Mouse (Mus musculus) spleen, adult 2 months (tissue): ENCODE data around the gene Rhbdf2. TPM values are rescaled to one million over a fixed set of nuclear protein-coding genes. Genes with fewer than 3 reads are reported as not detected.

Experiments used
- DNase-seq, 2 experiments: peaks; one replicate each; pipeline versions ENCODE4 v3.0.0 to v3.0.0-alpha.2; 2012 to 2021; ENCODE audit warnings: low spot score in 2 of 2, low read depth in 1 of 2
- H3K27ac ChIP-seq: fragments of 200-500 bp; 2 replicates; pipeline ENCODE4 v1.5.1; 2012; ENCODE audit warnings: low read length, inconsistent platforms; ENCODE audit not compliant: insufficient read depth
- H3K27me3 ChIP-seq: fragments of 200-500 bp; 2 replicates; pipeline ENCODE4 v1.6.1; 2012; ENCODE audit warnings: mild to moderate bottlenecking, moderate library complexity, low read length, inconsistent platforms; ENCODE audit not compliant: control insufficient read depth, insufficient read depth
- H3K36me3 ChIP-seq: fragments of 200-500 bp; 2 replicates; pipeline ENCODE4 v1.6.1; 2012; ENCODE audit warnings: mild to moderate bottlenecking, low read length, inconsistent platforms; ENCODE audit not compliant: control insufficient read depth, insufficient read depth
- H3K4me1 ChIP-seq: fragments of 200-500 bp; 2 replicates; pipeline ENCODE4 v1.6.1; 2011; ENCODE audit warnings: inconsistent platforms; ENCODE audit not compliant: control insufficient read depth, insufficient read depth, insufficient read length
- H3K4me3 ChIP-seq: fragments of 200-500 bp; 2 replicates; pipeline ENCODE4 v1.5.1; 2011; ENCODE audit warnings: mild to moderate bottlenecking, inconsistent platforms; ENCODE audit not compliant: insufficient read depth, insufficient read length; ENCODE audit errors: extremely low read depth
- CTCF ChIP-seq: fragments of 200-500 bp; IDR thresholded peaks from 2 replicates; pipeline ENCODE4 v1.5.1; 2011; ENCODE audit warnings: mild to moderate bottlenecking, inconsistent platforms; ENCODE audit not compliant: insufficient read depth, insufficient read length, insufficient replicate concordance; ENCODE audit errors: extremely low read depth
- POLR2A ChIP-seq: fragments of 200-500 bp; IDR thresholded peaks from 2 replicates; pipeline ENCODE4 v1.6.1; 2011; ENCODE audit warnings: low read depth, low read length, inconsistent platforms
- WGBS: fragments of 180-500 bp; shearing (Covaris S2); methylation state at CpG from one replicate; pipeline ENCODE4 v1.1.7; 2018; 5-methylcytosine and 5-hydroxymethylcytosine counted together
- polyA plus RNA-seq: library from polyadenylated mRNA; depleted of rRNA; stranded (reverse); fragments of >200 nt; gene quantifications from 2 replicates; pipeline ENCODE4 v1.2.3, GENCODE M21; 2012

Gene Rhbdf2
- polyA plus RNA-seq, 1 experiment: 84.5 TPM

DNA sequence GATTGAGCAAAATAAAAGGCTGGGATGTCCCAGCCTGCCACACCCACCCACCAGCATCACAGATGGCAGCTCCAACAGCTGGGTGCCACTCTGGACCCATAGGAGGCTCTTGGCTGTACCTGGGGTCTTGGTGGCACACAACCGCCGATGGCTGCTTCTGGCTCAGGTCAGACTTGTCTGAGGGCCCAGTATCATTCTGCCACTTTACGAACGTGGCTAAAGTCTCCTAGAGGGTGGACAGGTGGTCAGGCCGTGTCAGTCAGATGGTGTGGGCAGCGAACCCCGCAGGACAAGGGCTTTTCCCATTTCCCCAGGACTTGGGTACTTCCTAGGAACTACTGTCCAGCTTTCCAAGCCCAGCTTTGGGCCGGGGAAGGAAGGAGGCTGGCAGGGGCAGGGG lies 25.7 kb downstream of the Rhbdf2 start:
- peaks cover 60% of the 10 kb centered on the region for H3K36me3 ChIP-seq
- no peaks in the 10 kb centered on the region for H3K27me3 ChIP-seq
- H3K27ac ChIP-seq: no peak overlapping the region
- WGBS: 96% methylated on average over 8 of the region's 8 CpGs
- no peak overlapping the region for H3K4me3 ChIP-seq
- no peaks in the 10 kb centered on the region for H3K4me1 ChIP-seq
- TF ChIP-seq CTCF: no peak
- no peak for TF ChIP-seq POLR2A
- no peak for DNase-seq

GRCm38 (mm10) chr11:116599230-116599629 lies 27.6 kb downstream of the Rhbdf2 start:
- Histone ChIP-seq H3K36me3 (peaks cover 47% of the 10 kb centered on the region), H3K4me3 (no peak overlapping the region), H3K4me1 (no peaks in the 10 kb centered on the region), H3K27me3 (no peaks in the 10 kb centered on the region), H3K27ac (no peak overlapping the region)
- no peak for DNase-seq
- WGBS: 94% methylated on average over 15 of the region's 15 CpGs
- TF ChIP-seq CTCF: no peak
- TF ChIP-seq POLR2A: no peak

GRCm38 (mm10) chr11:116598193-116598592 lies 28.6 kb downstream of the Rhbdf2 start:
- WGBS: 84% methylated on average over 8 of the region's 8 CpGs
- Histone ChIP-seq H3K4me3 (no peak overlapping the region), H3K36me3 (peaks cover 36% of the 10 kb centered on the region), H3K27me3 (no peaks in the 10 kb centered on the region), H3K27ac (no peak overlapping the region), H3K4me1 (no peaks in the 10 kb centered on the region)
- DNase-seq: no peak
- TF ChIP-seq CTCF (no peak), POLR2A (no peak)

- Histone ChIP-seq H3K27ac (no peak overlapping the region), H3K36me3 (peaks cover 28% of the 10 kb centered on the region), H3K4me1 (no peaks in the 10 kb centered on the region), H3K4me3 (no peak overlapping the region), H3K27me3 (no peaks in the 10 kb centered on the region)
- TF ChIP-seq CTCF (no peak), POLR2A (no peak)
- WGBS: 89% methylated on average over 19 of the region's 19 CpGs
- no peak for DNase-seq
Measured at GRCm38 (mm10) chr11:116596766-116597165, 30.1 kb downstream of the Rhbdf2 start.

GRCm38 (mm10) chr11:116593345-116593744 lies 33.5 kb downstream of the Rhbdf2 start:
- TF ChIP-seq POLR2A (no peak), CTCF (no peak)
- 80% methylated on average over 4 of the region's 4 CpGs for WGBS
- Histone ChIP-seq H3K36me3 (peaks cover 5% of the 10 kb centered on the region; the same call in 1 of the 2 replicates), H3K27ac (no peak overlapping the region), H3K27me3 (no peaks in the 10 kb centered on the region), H3K4me3 (no peak overlapping the region), H3K4me1 (peaks cover 2% of the 10 kb centered on the region; the same call in 1 of the 2 replicates)
- no peak for DNase-seq

DNA sequence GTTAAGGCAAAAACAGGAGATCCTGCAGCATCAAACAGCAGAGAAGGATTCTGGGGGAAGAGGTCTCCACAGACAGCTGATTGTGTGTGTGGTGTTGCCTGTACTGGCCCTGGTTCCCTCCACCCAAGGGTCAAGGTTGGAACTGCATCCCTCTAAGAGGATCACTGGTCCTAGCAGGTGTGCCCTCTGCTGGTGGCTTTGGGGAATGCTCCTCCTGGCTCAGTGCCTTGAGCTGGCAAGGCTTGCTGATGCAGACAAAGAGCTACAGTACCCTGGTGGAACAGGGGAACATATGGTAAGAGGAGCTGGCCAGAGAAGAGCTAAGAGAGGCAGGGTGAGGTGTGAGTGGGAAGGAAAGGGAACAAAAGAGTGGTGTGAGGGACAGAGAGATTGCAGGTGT lies 34.4 kb downstream of the Rhbdf2 start:
- Histone ChIP-seq H3K27ac (no peak overlapping the region), H3K36me3 (0 out of 2 replicates have a peak, but pooled peaks cover 3% of the 10 kb centered on the region), H3K4me1 (peaks cover 2% of the 10 kb centered on the region; the same call in 1 of the 2 replicates), H3K27me3 (no peaks in the 10 kb centered on the region), H3K4me3 (no peak overlapping the region)
- DNase-seq: peak; percentile 63 to 87
- TF ChIP-seq CTCF: peak; percentile 93; the same call in 1 of the 2 replicates
- no peak for TF ChIP-seq POLR2A

GRCm38 (mm10) chr11:116591621-116592020 lies 35.2 kb downstream of the Rhbdf2 start:
- WGBS: 84% methylated on average over 4 of the region's 4 CpGs
- DNase-seq: no peak
- Histone ChIP-seq H3K27me3 (no peaks in the 10 kb centered on the region), H3K4me3 (no peak overlapping the region), H3K36me3 (no peaks in the 10 kb centered on the region), H3K4me1 (peaks cover 2% of the 10 kb centered on the region; the same call in 1 of the 2 replicates), H3K27ac (no peak overlapping the region)
- TF ChIP-seq CTCF: no peak
- no peak for TF ChIP-seq POLR2A

GRCm38 (mm10) chr11:116589574-116589973 lies 37.2 kb downstream of the Rhbdf2 start:
- Histone ChIP-seq H3K4me1 (peaks cover 2% of the 10 kb centered on the region; the same call in 1 of the 2 replicates), H3K27me3 (no peaks in the 10 kb centered on the region), H3K27ac (no peak overlapping the region), H3K36me3 (no peaks in the 10 kb centered on the region), H3K4me3 (no peak overlapping the region)
- whole genome bisulfite sequencing: 25% methylated on average over 8 of the region's 8 CpGs
- no peak for DNase-seq
- TF ChIP-seq POLR2A (no peak), CTCF (no peak)
